Comparison of ENCODE assay signal across 8 mouse cellular contexts in genomic region chr1:191907431-191907810, GRCm38 (mm10). TPM values are rescaled to one million over a fixed set of nuclear protein-coding genes. Genes with fewer than 3 reads are reported as not detected.
A peak's percentile ranks its signal among the peaks of the same experiment; 100 is the strongest.
DNase-seq lines count a peak whose midpoint lies in the region; ATAC-seq and TF ChIP-seq lines count a peak whose summit lies in the region.

No protein-coding gene starts in this region.

- peak overlapping the region; percentile 45 for H3K9ac ChIP-seq in ES-Bruce4 (ENCODE audit: low read depth, poor library complexity, severe bottlenecking)
- H3K9ac ChIP-seq in forebrain, embryonic 13.5 days = peak overlapping the region; percentile 84
- H3K9ac ChIP-seq in heart, postnatal 0 days (replicated peaks; ENCODE audit: low read depth, low read length) = peak overlapping the region; percentile 73
- peak overlapping the region; percentile 95 for H3K9ac ChIP-seq in liver, embryonic 15.5 days
- peak overlapping the region; percentile 77 for H3K9ac ChIP-seq in neural tube, embryonic 11.5 days (ENCODE audit: low read length)
- H3K9ac ChIP-seq in stomach, embryonic 16.5 days (ENCODE audit: low read length) = peak overlapping the region; percentile 90

- H3K27ac ChIP-seq in ES-Bruce4 (ENCODE audit: insufficient read depth, low read length) = no peak overlapping the region
- H3K27ac ChIP-seq in forebrain, embryonic 13.5 days = peak overlapping the region; percentile 87
- H3K27ac ChIP-seq in heart, postnatal 0 days (ENCODE audit: low read depth) = peak overlapping the region; percentile 92
- peak overlapping the region; percentile 93 for H3K27ac ChIP-seq in liver, embryonic 15.5 days (replicated peaks)
- H3K27ac ChIP-seq in neural tube, embryonic 11.5 days (ENCODE audit: low read depth, low read length) = no peak overlapping the region
- H3K27ac ChIP-seq in stomach, embryonic 16.5 days (ENCODE audit: low read length) = peak overlapping the region; percentile 91

- WGBS in forebrain, embryonic 13.5 days = under 1% methylated on average over 38 of the region's 43 CpGs
- under 1% methylated on average over 42 of the region's 43 CpGs for WGBS in heart, postnatal 0 days
- WGBS in liver, embryonic 15.5 days (ENCODE audit: insufficient replicate concordance) = under 1% methylated on average over 43 of the region's 43 CpGs
- WGBS in neural tube, embryonic 11.5 days = under 1% methylated on average over 31 of the region's 43 CpGs
- WGBS in stomach, embryonic 16.5 days = under 1% methylated on average over 43 of the region's 43 CpGs

- H3K4me1 ChIP-seq in ES-Bruce4 (ENCODE audit: control insufficient read depth, insufficient read depth, low read length) = no peaks in the 10 kb centered on the region
- peaks cover 50% of the 10 kb centered on the region for H3K4me1 ChIP-seq in forebrain, embryonic 13.5 days
- peaks cover 24% of the 10 kb centered on the region for H3K4me1 ChIP-seq in heart, postnatal 0 days (ENCODE audit: control insufficient read depth, insufficient read depth)
- peaks cover 52% of the 10 kb centered on the region for H3K4me1 ChIP-seq in liver, embryonic 15.5 days (replicated peaks)
- H3K4me1 ChIP-seq in neural tube, embryonic 11.5 days (ENCODE audit: control insufficient read depth, insufficient read depth, low read length) = peaks cover 10% of the 10 kb centered on the region
- H3K4me1 ChIP-seq in stomach, embryonic 16.5 days (ENCODE audit: control insufficient read depth, insufficient read depth, low read length) = peaks cover 34% of the 10 kb centered on the region

- ATAC-seq in cerebellum, adult (ENCODE audit: insufficient number of reproducible peaks, low FRiP score, low TSS enrichment) = peak; percentile 61
- peak; percentile 27 for ATAC-seq in forebrain, embryonic 13.5 days
- peak; percentile 18; the same call in 1 of the 2 replicates for ATAC-seq in heart, postnatal 0 days (ENCODE audit: insufficient read depth, low read depth)
- ATAC-seq in liver, embryonic 15.5 days (ENCODE audit: insufficient read depth) = peak; percentile 47
- peak; percentile 16 for ATAC-seq in neural tube, embryonic 11.5 days (ENCODE audit: insufficient read depth, low FRiP score, low TSS enrichment)
- peak; percentile 31; the same call in 1 of the 2 replicates for ATAC-seq in stomach, embryonic 16.5 days (ENCODE audit: insufficient read depth, low FRiP score)

- H3K4me3 ChIP-seq in ES-Bruce4 (ENCODE audit: low read depth, low read length) = peak overlapping the region; percentile 64
- H3K4me3 ChIP-seq in forebrain, embryonic 13.5 days = peak overlapping the region; percentile 94
- peak overlapping the region; percentile 78 for H3K4me3 ChIP-seq in heart, postnatal 0 days (ENCODE audit: low read depth, low read length)
- H3K4me3 ChIP-seq in liver, embryonic 15.5 days (replicated peaks) = peak overlapping the region; percentile 88
- peak overlapping the region; percentile 85 for H3K4me3 ChIP-seq in neural tube, embryonic 11.5 days (ENCODE audit: low read depth, low read length)
- peak overlapping the region; percentile 85 for H3K4me3 ChIP-seq in stomach, embryonic 16.5 days (replicated peaks; ENCODE audit: low read length)

- peak; percentile 82 for TF ChIP-seq CTCF in ES-Bruce4 (IDR thresholded peaks at IDR 0.05; ENCODE audit: low read depth, low read length)
- TF ChIP-seq CTCF in heart, postnatal 0 days (IDR thresholded peaks at IDR 0.05; ENCODE audit: low read depth) = peak; percentile 65

- H3K36me3 ChIP-seq in ES-Bruce4 (ENCODE audit: control insufficient read depth, insufficient read depth, low read length, poor library complexity, severe bottlenecking) = peaks cover 10% of the 10 kb centered on the region; the same call in 1 of the 2 replicates
- peaks cover 14% of the 10 kb centered on the region for H3K36me3 ChIP-seq in forebrain, embryonic 13.5 days (ENCODE audit: poor library complexity, severe bottlenecking)
- H3K36me3 ChIP-seq in heart, postnatal 0 days (replicated peaks; ENCODE audit: control insufficient read depth, insufficient read depth, low read length) = peaks cover 19% of the 10 kb centered on the region
- peaks cover 35% of the 10 kb centered on the region for H3K36me3 ChIP-seq in liver, embryonic 15.5 days (replicated peaks)
- H3K36me3 ChIP-seq in neural tube, embryonic 11.5 days (ENCODE audit: control insufficient read depth, insufficient read depth, low read length) = no peaks in the 10 kb centered on the region
- peaks cover 11% of the 10 kb centered on the region for H3K36me3 ChIP-seq in stomach, embryonic 16.5 days (ENCODE audit: control insufficient read depth, insufficient read depth, low read length)

- DNase-seq in heart, postnatal 0 days (ENCODE audit: low spot score) = peak; percentile 63
- peak; percentile 86 to 93 for DNase-seq in kidney, postnatal 36 days
- peak; percentile 64 for DNase-seq in neural tube, embryonic 11.5 days (ENCODE audit: low spot score)

- no peak for TF ChIP-seq POLR2A in ES-Bruce4 (IDR thresholded peaks at IDR 0.05; ENCODE audit: insufficient read depth, low read length)

- TF ChIP-seq EP300 in ES-Bruce4 (IDR thresholded peaks at IDR 0.05; ENCODE audit: insufficient read depth, low read depth, low read length) = no peak
- no peak for TF ChIP-seq EP300 in heart, postnatal 0 days (IDR thresholded peaks at IDR 0.05; ENCODE audit: low read depth)

- H3K4me2 ChIP-seq in forebrain, embryonic 13.5 days = peak overlapping the region; percentile 89
- peak overlapping the region; percentile 94 for H3K4me2 ChIP-seq in heart, postnatal 0 days (ENCODE audit: low read depth, low read length)
- peak overlapping the region; percentile 98 for H3K4me2 ChIP-seq in liver, embryonic 15.5 days
- H3K4me2 ChIP-seq in neural tube, embryonic 11.5 days (ENCODE audit: low read depth) = peak overlapping the region; percentile 98
- H3K4me2 ChIP-seq in stomach, embryonic 16.5 days (ENCODE audit: low read depth, low read length) = peak overlapping the region; percentile 86

- no peaks in the 10 kb centered on the region for H3K9me3 ChIP-seq in ES-Bruce4 (replicated peaks; ENCODE audit: control insufficient read depth, insufficient read depth, low read length, poor library complexity, severe bottlenecking)
- no peaks in the 10 kb centered on the region for H3K9me3 ChIP-seq in forebrain, embryonic 13.5 days (replicated peaks)
- no peaks in the 10 kb centered on the region for H3K9me3 ChIP-seq in heart, postnatal 0 days (replicated peaks; ENCODE audit: control insufficient read depth, low read length)
- no peaks in the 10 kb centered on the region for H3K9me3 ChIP-seq in liver, embryonic 15.5 days (replicated peaks)
- H3K9me3 ChIP-seq in neural tube, embryonic 11.5 days (ENCODE audit: control insufficient read depth, low read length) = no peaks in the 10 kb centered on the region
- H3K9me3 ChIP-seq in stomach, embryonic 16.5 days (replicated peaks; ENCODE audit: control insufficient read depth, low read length) = no peaks in the 10 kb centered on the region

- H3K27me3 ChIP-seq in ES-Bruce4 (ENCODE audit: control insufficient read depth, insufficient read depth, low read length, poor library complexity, severe bottlenecking) = no peaks in the 10 kb centered on the region
- no peaks in the 10 kb centered on the region for H3K27me3 ChIP-seq in forebrain, embryonic 13.5 days
- H3K27me3 ChIP-seq in heart, postnatal 0 days (ENCODE audit: control insufficient read depth, insufficient read depth, low read length) = no peaks in the 10 kb centered on the region
- peaks cover 8% of the 10 kb centered on the region; the same call in 1 of the 2 replicates for H3K27me3 ChIP-seq in liver, embryonic 15.5 days
- H3K27me3 ChIP-seq in neural tube, embryonic 11.5 days (ENCODE audit: control insufficient read depth, insufficient read depth, low read length) = no peaks in the 10 kb centered on the region
- H3K27me3 ChIP-seq in stomach, embryonic 16.5 days (ENCODE audit: control insufficient read depth, insufficient read depth, low read length) = no peaks in the 10 kb centered on the region

RNA-seq across cellular contexts. Expression of gene Slc30a1, which starts 0.9 kb away (rescaled TPM):
- polyA plus RNA-seq in ES-Bruce4 (2011; ENCODE audit: insufficient read depth, insufficient read length, low read depth, missing spikeins) = 9.5 and 10.1 TPM in 2 replicates
- polyA plus RNA-seq in forebrain, embryonic 13.5 days (2015; fragmentation: Nextera tagmentation; extraction: Ambion mirVana) = 1.6 and 1.8 TPM in 2 replicates
- 18.2 and 20.0 TPM in 2 replicates for total RNA-seq in heart, postnatal 0 days (2014; rRNA removed; ENCODE audit: low replicate concordance)
- 2.6 and 3.6 TPM in 2 replicates for polyA plus RNA-seq in heart, postnatal 0 days (2015; fragmentation: Nextera tagmentation; extraction: Ambion mirVana)
- 3.6 and 4.2 TPM in 2 replicates for polyA plus RNA-seq in liver, embryonic 15.5 days (2015; fragmentation: Nextera tagmentation; extraction: Ambion mirVana)
- 2.1 and 3.3 TPM in 2 replicates for polyA plus RNA-seq in neural tube, embryonic 11.5 days (2014; fragmentation: Nextera tagmentation; extraction: Ambion mirVana)
- 1.6 and 1.7 TPM in 2 replicates for polyA plus RNA-seq in stomach, embryonic 16.5 days (2015; fragmentation: Nextera tagmentation; extraction: Ambion mirVana)

Comparison
In these comparisons a context has a peak if more than half of its experiments do, and no peak if none do; other contexts are left out.
1. H3K27ac ChIP-seq: peak in forebrain, embryonic 13.5 days (single experiment), heart, postnatal 0 days (single experiment), liver, embryonic 15.5 days (single experiment) and stomach, embryonic 16.5 days (single experiment); none in ES-Bruce4 (single experiment) and neural tube, embryonic 11.5 days (single experiment).
2. H3K9ac ChIP-seq: peak in every context shown above with its lines; median percentile 95 in liver, embryonic 15.5 days; 90 in stomach, embryonic 16.5 days; 84 in forebrain, embryonic 13.5 days; 77 in neural tube, embryonic 11.5 days; 73 in heart, postnatal 0 days; 45 in ES-Bruce4.
3. Peak in every context shown above with its lines, with median percentiles within 50 percentile points of each other: H3K4me3 ChIP-seq, ATAC-seq, H3K4me2 ChIP-seq and DNase-seq.